Mouse (Mus musculus) adrenal gland, adult (tissue): ENCODE data around the gene Myof.

Experiments
- DNase-seq, 2 experiments: peaks; one replicate each; pipeline ENCODE4 v3.0.0; 2022 to 2023; ENCODE audit warnings: low spot score in 1 of 2; ENCODE audit not compliant: inconsistent age in 2 of 2

The Myof gene

DNA sequence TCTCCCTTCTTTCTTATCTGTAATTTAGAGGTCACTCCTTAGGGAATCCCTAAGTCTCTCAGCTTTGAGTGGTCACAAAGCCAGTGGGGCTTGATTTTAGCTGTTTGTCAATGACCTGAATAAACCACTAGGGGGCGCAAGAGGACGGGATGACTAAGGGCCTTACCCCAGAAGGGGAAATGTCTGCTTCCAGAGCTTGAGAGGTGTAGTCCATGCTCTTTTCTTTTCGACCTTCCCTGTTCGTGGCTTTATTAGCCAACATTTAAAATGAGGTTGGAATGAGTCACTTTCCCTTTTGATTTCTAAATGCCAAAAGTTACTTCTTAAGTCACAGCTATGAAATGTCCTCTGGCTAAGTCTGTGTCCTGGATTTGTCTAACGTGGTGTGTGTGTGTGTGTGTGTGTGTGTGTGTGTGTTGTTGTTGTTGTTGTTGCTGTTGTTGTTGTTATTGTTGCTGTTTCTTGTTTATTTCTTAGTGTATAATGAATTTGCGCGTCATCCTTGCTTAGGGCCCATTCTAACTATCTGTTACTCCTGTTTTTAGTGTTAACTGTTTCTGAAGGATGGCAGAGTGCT lies 87.9 kb downstream of the Myof start:
- DNase-seq: peak; percentile 80 to 95

DNA sequence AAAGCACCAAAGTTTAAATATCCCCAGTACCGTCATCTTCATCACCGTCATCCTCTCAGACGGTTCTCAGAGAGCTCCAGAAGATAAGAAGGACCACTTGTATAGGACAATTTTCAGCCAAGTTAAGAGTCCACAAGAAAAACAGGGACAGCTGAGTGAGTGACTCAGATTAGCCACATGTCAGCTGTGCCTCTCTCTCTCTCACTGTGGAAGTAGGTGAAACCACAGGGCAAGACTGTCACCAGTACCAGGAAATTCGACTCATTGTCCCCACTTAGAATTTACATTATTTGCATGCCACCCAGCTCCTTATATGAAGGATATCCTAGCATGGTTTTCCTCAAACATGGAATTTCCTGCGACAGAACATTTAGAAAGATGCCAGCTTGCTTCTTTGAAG lies 88.6 kb downstream of the Myof start:
- DNase-seq: peak in 1 of 2 experiments; percentile 38

DNA sequence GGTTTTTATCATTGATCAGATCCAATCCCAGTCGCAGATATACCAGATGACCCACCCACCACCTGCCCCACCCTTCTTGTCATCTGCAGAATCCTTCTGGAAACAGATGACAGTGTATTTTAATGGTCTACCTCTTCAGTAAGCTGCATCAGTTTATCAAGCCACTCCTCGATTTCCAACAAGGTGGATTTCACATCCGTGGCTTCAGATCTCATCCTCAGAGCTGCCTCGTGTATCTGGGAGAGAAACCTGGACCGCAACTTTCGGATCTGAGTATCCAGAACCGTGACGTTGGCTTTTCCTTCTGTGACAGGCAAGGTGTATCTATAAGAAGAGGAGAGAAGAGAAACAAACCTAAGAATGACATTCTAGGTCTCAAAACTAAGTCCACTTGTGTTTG lies 89.1 kb downstream of the Myof start:
- no peak for DNase-seq

DNA sequence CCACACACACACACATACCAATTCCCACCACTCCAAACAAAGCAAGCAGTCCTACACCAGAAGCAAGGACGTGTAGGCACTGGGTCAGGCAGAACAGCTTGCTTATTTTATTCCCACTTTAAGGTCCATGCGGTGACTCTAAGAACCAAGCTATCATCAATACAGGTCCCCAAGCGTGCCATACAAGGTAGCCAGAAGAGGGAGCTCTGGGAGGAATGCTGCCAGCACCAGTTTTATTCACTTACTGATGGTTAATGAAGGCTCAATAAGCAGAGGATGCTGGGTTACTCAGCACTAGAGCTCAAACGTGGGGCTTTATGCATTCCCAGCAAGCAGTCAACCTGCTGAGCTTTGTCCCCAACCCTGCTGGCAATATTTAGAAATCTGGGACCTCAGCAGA lies 96.7 kb downstream of the Myof start:
- DNase-seq: no peak

DNA sequence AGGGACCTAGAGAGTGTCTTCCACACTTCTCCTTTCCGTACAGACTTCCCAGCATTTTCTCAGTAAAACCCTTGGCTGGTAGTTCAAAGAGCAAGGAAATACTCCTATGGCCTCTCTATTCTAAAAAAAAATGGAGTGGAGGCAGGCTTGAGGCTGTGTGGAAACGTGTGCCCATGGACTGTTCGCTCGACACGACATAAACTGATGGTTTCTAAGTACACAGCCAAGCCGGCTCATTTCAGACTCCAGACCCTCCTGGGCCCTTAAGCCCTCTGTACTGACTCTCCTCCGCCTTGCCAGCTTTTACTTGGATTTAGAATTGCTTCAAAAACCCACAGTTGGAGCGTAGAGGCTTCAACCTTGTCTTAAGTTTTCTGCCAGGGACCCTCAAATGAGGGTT lies 97.3 kb downstream of the Myof start:
- no peak for DNase-seq

DNA sequence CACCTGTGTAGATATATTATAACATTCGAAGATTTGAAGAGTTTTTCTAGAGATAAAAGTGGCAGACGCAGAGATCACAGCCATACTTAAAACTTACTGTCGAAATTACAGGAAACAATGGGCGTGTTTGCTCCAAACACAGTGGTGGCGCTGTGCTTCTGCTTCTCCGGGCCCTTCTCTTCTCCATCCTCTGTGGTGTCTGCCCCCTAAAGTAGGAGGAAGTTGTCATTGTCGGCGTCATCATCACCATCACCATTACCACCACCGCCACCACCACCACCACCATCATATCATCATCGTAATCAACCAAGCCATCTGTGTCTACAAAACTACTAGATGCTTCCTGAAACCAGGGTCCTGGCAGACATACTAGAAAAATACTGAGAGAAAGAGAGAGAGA lies 104.2 kb downstream of the Myof start:
- DNase-seq: no peak

DNA sequence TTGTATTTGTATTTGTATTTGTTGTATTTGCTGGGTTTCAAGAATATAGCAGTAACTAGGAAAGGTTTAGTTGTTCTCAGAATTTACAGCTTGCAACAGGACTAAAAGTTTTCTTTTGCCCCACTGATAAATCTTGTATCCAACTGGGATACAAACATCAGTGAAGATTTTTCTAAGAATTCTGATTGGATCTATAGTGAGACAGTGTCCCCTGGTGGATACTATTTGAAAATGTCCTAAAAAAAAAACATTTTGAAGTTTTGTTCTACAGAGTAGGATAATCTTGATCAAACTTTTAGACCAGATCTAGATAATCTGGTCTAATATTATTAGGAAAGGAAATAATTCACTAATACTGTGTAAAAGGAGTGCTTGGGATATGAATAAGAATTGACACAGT lies 106.3 kb downstream of the Myof start:
- no peak for DNase-seq

DNA sequence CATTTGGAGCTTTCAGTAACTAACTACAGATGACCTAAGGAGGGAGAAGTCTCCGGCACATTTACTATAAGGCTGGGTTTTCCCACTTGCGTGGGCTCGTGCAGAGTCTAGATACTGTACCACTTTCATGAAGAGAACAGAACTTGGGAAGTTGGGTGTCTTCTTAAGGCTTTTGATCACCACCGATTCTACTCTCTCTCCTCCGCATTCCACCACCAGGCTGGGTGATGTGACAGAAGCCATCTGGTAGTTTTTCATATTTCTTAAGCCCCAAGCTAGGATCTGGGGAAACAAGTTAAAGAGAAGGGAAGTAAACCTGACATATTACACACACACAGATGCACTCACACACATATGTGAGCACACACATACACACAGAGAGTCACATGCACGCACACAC lies 108.7 kb downstream of the Myof start:
- DNase-seq: no peak

DNA sequence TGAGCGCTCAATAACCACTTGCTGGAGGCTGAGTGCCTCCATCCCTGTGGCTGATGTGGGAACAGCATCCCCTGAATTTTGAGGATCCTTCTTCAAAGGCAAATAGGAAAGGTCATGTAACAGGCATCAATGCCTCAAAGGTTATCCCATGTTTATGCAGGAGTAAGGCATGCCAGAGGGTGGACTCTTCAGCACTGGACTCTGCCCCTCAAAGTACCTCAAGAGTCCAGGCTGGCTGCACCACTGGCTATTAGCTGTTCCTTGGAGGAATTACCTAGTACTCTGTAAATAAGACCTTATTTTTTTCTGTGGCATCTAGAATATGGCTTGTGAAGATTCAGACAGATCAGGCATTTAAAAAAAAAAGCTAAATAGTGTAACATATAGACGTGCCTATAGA lies 111.2 kb downstream of the Myof start:
- no peak for DNase-seq

DNA sequence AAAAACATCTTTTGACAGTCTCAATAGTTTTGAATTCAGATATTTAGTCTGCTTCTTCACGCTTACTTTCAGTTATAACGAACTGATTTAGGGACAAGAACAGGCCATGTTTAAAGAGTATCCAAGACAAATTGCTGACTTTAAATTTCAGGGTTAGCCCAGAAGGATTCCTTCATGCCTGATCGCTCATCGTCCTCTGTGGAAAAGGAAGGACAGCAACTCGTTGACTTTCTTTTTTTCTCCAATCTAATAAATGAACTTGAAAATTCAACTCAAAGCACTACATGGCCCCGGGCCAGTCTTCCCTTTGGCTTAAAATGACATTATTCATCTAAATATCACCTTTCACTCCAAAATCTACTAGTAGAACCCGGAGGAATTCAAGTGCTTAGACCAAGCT lies 115.5 kb downstream of the Myof start:
- no peak for DNase-seq

DNA sequence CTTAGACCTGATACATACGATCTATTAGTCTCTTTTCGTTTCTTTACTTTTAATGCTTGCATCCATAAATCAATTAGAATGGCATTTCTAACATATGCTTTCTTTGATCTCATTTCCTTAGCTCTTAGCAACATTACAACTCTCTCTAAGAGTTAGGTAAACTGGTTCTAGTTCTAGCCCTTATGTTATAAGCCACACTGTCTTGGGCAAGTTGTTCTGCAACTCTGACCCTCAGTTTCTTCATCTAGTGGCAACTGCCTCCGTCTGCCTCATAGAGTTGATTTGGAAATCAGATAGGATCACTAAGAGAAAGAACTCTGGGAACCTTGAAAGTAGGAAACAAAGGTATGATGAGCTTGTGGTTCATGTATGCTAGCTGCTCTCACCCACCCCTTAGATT lies 118.1 kb downstream of the Myof start:
- no peak for DNase-seq

DNA sequence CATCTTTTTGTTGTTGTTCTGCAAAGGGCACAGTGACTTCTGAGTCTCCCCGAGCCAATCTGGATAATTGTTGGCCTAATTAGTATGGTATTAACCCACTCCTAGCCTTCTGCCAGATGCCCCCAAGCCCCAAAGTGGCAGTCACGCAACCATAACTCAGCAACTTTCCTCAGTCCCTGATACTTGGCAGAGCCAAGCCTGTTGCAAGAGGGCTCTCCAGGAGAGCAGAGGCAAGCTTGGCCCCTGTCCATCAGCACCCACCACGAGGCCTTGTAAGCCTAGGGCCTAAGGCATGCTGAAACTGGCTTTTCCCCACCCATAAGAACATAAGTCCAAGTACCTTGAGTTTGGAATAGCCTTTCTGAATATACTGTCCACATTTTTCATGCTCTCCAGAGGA lies 119.1 kb downstream of the Myof start:
- no peak for DNase-seq

DNA sequence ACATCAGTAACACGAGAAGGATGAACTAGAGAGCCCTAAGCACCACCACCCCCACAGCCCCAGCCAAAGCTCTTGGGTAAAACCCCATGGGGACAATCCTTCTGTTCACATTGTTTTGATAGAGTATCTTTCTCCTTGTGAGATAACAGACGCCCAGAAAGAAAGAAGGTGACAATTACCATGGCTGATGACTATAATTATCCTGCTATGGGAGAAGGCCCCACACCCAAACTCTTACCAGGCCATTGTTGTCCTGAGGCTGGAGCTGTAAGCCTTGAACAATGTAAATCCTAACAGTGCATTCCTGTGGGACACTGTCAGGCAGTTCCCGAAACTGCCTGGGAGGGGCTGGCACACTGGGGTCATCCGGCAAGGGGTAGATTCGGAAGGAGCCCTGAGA lies 122.3 kb downstream of the Myof start:
- DNase-seq: no peak

DNA sequence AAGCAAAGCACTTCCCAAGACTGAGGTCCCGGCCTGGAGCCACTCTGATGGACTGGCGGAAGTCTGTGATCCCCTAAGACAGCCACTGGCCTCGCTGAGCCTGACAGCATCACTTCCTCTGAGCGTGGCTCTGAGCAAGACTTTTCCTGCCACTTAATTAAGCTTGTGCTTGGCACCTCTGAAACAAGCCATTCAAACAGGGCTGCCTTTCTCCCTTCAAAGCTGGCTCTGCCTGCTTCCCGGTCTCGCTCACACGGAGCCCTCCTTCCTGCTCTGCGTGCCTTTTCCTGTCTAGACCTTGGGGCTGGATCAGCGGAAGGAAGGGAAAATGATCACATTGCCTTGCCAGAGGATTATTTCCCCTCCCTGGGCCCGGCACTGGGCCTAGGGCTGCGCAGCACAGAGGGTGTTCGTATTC lies 124.9 kb downstream of the Myof start:
- DNase-seq: peak; percentile 33 to 54

DNA sequence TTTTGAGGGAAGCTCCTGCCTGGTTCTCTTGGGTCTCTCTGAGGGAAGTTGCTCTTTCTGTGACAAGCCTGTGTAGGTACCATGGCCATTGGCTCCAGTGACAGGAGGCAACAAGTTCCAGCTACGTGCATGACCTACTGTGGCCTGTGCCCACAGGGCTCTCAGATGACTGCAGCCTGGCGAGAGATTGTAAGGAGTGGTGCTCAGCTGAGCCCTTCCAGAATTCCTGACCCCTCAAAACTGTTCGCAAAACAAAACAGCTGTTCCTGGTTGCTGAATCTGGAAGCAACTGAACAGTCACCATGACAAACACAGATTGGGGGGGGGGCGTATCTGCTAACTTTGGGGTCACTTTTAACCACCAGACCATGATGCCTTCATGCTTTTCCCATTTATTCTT lies 129.1 kb downstream of the Myof start:
- DNase-seq: no peak

DNA sequence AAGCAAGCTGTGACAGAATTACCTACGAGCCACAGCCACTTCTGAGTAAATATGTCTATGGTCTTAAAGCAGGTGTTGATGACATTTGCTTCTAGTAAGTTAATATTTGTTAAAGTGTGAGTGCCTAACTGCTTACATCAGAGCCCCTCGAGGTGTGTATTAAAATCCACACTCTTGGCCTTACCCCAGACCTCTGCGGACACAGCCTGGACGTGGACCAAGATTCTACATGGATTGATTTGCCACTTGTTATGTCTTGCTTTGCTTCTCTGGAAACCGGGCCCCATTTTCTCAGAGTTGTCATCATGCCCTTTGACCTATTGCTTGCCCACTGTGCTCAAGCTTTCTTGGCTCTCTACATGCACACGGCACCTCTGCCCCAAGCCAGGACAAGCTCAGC lies 130.9 kb downstream of the Myof start:
- no peak for DNase-seq

DNA sequence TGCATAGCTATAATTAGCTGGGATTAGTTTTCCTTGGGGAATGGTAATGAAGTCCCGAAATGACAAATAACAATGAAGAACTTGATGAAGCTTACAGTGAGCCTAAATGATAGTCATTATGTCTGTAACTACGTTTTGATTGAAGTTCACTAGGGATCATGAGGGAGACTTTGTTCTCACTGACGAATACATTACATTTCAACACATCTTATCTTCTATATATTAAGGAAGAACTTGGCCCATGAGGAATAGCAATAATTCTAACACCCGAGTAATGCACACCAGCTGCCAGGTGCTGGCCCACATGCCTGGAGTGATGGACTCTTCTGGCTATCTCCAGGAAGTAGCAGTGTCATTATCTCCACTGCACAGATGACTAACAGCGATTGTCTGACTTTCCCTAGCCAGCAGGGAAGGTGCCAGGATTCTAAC lies 133.5 kb downstream of the Myof start:
- DNase-seq: no peak

DNA sequence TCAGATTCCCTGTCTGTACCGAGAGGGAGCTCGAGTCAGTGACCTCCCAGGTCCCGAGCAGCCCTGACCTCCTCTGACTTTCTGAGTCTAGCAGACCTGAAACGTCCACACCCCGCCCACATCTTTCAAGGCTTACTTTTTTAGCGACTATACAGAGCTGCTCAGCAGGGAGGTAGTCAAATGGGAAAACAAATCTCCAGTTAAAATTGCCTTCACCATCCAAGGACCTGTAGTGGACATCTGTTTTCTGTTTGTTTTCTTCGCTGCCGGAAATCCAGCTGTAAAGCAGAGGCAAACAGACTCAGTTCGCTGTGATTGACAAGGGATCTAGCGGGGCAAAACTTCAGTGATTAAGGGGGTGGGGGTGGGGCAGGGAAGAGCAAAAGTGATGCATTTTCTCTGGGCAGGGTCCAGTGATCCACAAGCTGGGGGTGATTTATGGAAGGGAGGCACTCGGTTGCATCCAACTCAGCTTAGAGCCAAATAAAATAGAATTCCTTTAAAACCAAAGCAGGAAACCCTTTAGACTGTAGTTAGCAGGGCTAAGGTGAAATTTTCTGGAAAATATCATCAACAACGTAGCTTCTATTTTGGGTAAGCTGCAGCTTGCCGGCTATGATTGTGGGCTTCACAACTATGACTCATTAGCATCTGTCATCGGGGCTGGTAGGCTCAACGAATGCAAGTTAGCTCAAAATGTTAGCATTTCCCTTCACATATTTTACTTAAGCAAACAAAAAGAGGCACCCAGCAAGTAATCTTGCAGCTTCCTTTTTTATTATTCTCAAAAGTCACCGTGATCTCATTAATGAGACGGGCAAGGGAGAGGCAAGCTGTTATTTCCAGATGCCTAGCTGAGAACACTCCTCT lies 135.7 kb downstream of the Myof start:
- DNase-seq: peak in 1 of 2 experiments; percentile 40

DNA sequence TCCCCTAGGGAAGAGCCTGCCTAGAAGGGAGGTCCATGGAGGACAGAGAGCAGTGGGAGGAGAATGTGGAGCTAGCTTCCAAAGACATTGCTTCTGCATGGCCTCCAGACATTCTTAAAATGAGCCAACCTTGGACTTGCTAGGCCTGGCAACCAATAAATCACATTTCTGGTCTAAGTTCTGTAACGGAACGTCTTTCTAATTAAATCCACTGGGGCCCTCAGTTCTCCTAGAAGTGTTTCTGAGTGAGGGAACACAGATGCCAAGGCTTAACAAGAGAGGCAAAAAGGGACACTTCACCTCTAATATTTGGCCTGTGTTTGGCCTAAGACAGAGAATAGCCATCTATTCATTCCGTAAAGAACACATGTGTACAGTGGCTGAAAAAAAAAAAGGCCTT lies 136.5 kb downstream of the Myof start:
- DNase-seq: no peak

DNA sequence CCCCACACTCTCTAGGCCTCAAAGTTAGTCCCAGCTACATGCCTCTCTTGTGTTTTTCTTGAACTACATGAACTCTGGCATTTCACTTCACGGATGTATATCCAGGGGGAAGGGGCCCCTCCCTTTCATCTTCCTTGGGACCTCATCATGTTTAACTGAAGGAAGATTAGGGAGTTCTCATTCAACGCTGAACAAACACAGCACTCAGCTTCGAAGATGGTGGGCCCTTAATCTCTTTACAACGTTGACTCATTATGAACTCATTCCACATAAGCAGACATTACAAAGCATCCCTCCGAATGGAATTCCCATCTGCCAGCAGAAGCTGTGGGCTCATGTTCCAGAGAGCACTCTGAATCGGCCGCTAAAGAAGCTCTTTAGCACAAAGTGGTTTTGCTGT lies 147.3 kb downstream of the Myof start:
- DNase-seq: no peak

DNA sequence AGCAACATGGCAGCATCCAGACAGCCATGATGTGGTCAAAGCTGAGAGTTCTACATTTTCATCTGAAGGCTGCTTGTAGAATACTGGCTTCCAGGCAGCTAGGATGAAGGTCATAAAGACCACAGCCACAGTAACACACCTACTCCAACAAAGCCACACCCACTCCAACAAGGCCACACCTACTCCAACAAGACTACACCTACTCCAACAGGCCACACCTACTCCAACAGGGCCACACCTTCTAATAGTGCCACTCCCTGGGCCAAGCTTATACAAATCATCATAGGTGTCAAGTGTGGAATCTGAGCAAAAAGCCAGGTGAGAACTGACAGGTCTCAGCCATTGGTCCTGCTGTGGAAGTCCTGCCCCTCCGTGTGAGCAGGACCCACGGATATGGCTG lies 152.4 kb downstream of the Myof start:
- DNase-seq: no peak

DNA sequence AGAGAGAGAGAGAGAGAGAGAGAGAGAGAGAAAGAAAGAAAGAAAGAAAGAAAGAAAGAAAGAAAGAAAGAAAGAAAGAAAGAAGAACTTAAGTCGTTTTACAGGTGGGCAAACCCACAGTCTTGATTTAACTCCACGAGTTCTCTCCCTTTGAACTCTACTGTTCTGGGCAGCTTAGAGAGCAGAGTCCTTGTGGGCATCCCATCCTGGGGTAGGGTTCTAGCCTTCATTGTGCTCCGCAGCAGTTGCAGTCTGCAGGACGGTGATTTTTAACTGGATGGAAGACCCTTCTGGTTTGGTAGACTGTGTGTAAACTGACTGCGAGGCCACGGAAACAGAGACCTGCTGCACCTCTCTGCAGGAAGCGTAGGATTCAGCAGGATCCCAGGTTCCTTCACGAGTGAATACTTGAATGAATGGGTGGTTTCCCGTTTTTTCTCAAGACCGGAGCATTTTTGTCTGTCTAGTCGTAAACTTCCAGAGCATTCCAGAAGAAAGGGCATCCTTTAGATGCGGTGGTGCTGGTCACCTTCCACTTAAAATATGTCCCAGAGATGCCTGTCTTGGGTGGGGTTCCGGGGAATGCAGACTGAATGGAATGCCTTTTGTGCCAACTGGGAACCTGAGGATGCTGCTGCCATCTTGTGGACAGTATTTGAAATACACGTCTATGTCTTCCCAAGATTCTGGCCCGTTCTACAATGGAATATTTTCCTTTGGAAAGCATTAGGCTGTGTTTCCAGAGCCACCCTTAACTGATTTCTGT lies 156.8 kb downstream of the Myof start:
- DNase-seq: peak; percentile 26 to 87
